Mouse (Mus musculus) telencephalon, adult 2 months (tissue): ENCODE results near the gene Cfap74.
"Not testable (repeated sequence)": the region's sequence is repeated elsewhere in the genome, so short reads cannot be mapped to it uniquely, and the experiment has no call there.

Source experiments
- DNase-seq: peaks from one replicate; pipeline ENCODE4 v3.0.0-alpha.2; 2011; ENCODE audit warnings: low read depth, low spot score

Cfap74 gene

GRCm38 (mm10) chr4:155408695-155409057 lies 314 bp upstream of the Cfap74 start:
- no peak for DNase-seq

- no peak for DNase-seq
These were observed 3.1 kb downstream of the Cfap74 start for GRCm38 (mm10) chr4:155412124-155412523.

GRCm38 (mm10) chr4:155413641-155414335 lies 4.8 kb downstream of the Cfap74 start:
- no peak for DNase-seq

GRCm38 (mm10) chr4:155414656-155415235 lies 5.8 kb downstream of the Cfap74 start:
- no peak for DNase-seq

- DNase-seq, result no peak
These were observed 11.1 kb downstream of the Cfap74 start for GRCm38 (mm10) chr4:155420137-155420536.

GRCm38 (mm10) chr4:155421412-155422370 lies 12.7 kb downstream of the Cfap74 start:
- not testable (repeated sequence) for DNase-seq

GRCm38 (mm10) chr4:155423988-155424387 lies 15.0 kb downstream of the Cfap74 start:
- no peak for DNase-seq

- no peak for DNase-seq
These were observed 17.3 kb downstream of the Cfap74 start for GRCm38 (mm10) chr4:155426272-155426671.

- DNase-seq, result no peak
These were observed 19.5 kb downstream of the Cfap74 start for GRCm38 (mm10) chr4:155428442-155428841.

GRCm38 (mm10) chr4:155429202-155429601 lies 20.2 kb downstream of the Cfap74 start:
- DNase-seq, result no peak

GRCm38 (mm10) chr4:155432358-155432757 lies 23.4 kb downstream of the Cfap74 start:
- peak; percentile 55 for DNase-seq

- no peak for DNase-seq
These were observed 25.0 kb downstream of the Cfap74 start for GRCm38 (mm10) chr4:155433993-155434392.

- no peak for DNase-seq
These were observed 33.8 kb downstream of the Cfap74 start for GRCm38 (mm10) chr4:155442808-155443207.

- no peak for DNase-seq
These were observed 42.6 kb downstream of the Cfap74 start for GRCm38 (mm10) chr4:155451597-155451996.

- no peak for DNase-seq
These were observed 49.6 kb downstream of the Cfap74 start for GRCm38 (mm10) chr4:155458575-155458974.

- DNase-seq, result no peak
These were observed 54.1 kb downstream of the Cfap74 start for GRCm38 (mm10) chr4:155463050-155463449.

GRCm38 (mm10) chr4:155463611-155464010 lies 54.6 kb downstream of the Cfap74 start:
- DNase-seq, result no peak

- no peak for DNase-seq
These were observed 55.1 kb downstream of the Cfap74 start for GRCm38 (mm10) chr4:155464061-155464460.

GRCm38 (mm10) chr4:155465607-155466006 lies 56.6 kb downstream of the Cfap74 start:
- DNase-seq, result no peak

- DNase-seq, result no peak
These were observed 57.1 kb downstream of the Cfap74 start for GRCm38 (mm10) chr4:155466080-155466479.

GRCm38 (mm10) chr4:155467237-155468010 lies 58.4 kb downstream of the Cfap74 start:
- DNase-seq, result no peak

- no peak for DNase-seq
These were observed 60.0 kb downstream of the Cfap74 start, which contains the start of gene Tmem52 for GRCm38 (mm10) chr4:155468952-155469351. TSS of gene Tmem52 (plus strand) at chr4:155469114.
